Mouse (Mus musculus): ENCODE measurements at regions not wholly inside any gene's neighbourhood (a gene's known extent, or its start where the extent isn't known, plus 50 kb on each side); places are given as distances from the start of the nearest gene placed in this dataset.

GRCm38 (mm10) chr3:45658093-45658776, 280.0 kb downstream of the Pcdh10 start:
- Histone ChIP-seq H3K27me3 (no peaks in the 10 kb centered on the region), H3K4me2 (no peak overlapping the region), H3K9me3 (no peaks in the 10 kb centered on the region), H3K4me3 (no peak overlapping the region), H3K36me3 (no peaks in the 10 kb centered on the region), H3K4me1 (no peaks in the 10 kb centered on the region), H3K27ac (no peak overlapping the region), H3K9ac (no peak overlapping the region)
- ATAC-seq (ENCODE audit: borderline replicate concordance, extremely low read depth, low FRiP score, low TSS enrichment) = no peak
- 86% methylated on average over 2 of the region's 2 CpGs for WGBS

- Histone ChIP-seq H3K27ac (no peak overlapping the region), H3K4me3 (no peak overlapping the region), H3K9me3 (no peaks in the 10 kb centered on the region), H3K36me3 (no peaks in the 10 kb centered on the region), H3K27me3 (no peaks in the 10 kb centered on the region), H3K4me1 (no peaks in the 10 kb centered on the region), H3K4me2 (no peak overlapping the region), H3K9ac (no peak overlapping the region)
- ATAC-seq (ENCODE audit: borderline replicate concordance, extremely low read depth, low FRiP score, low TSS enrichment) = no peak
- WGBS = 91% methylated on average over 1 of the region's 1 CpGs
Observed at GRCm38 (mm10) chr3:45659052-45659451, 280.9 kb downstream of the Pcdh10 start.

GRCm38 (mm10) chr3:45670434-45670833, 292.2 kb downstream of the Pcdh10 start:
- Histone ChIP-seq H3K4me3 (no peak overlapping the region), H3K36me3 (no peaks in the 10 kb centered on the region), H3K27me3 (no peaks in the 10 kb centered on the region), H3K4me2 (no peak overlapping the region), H3K4me1 (no peaks in the 10 kb centered on the region), H3K9ac (no peak overlapping the region), H3K9me3 (no peaks in the 10 kb centered on the region), H3K27ac (no peak overlapping the region)
- no peak for ATAC-seq (ENCODE audit: borderline replicate concordance, extremely low read depth, low FRiP score, low TSS enrichment)

- 85% methylated on average over 6 of the region's 6 CpGs for WGBS
- H3K4me3 ChIP-seq = no peak overlapping the region
- no peaks in the 10 kb centered on the region for H3K36me3 ChIP-seq
- H3K9ac ChIP-seq = no peak overlapping the region
- H3K9me3 ChIP-seq = no peaks in the 10 kb centered on the region
- peaks cover 8% of the 10 kb centered on the region; the same call in 1 of the 2 replicates for H3K27me3 ChIP-seq
- no peak overlapping the region for H3K4me2 ChIP-seq
- no peak for ATAC-seq (ENCODE audit: borderline replicate concordance, extremely low read depth, low FRiP score, low TSS enrichment)
- H3K27ac ChIP-seq = no peak overlapping the region
- H3K4me1 ChIP-seq = no peaks in the 10 kb centered on the region
Observed at GRCm38 (mm10) chr3:45677672-45678071, 299.5 kb downstream of the Pcdh10 start.

- WGBS = 11% methylated on average over 12 of the region's 12 CpGs
- Histone ChIP-seq H3K4me1 (no peaks in the 10 kb centered on the region), H3K9me3 (no peaks in the 10 kb centered on the region), H3K36me3 (no peaks in the 10 kb centered on the region), H3K4me3 (no peak overlapping the region), H3K4me2 (no peak overlapping the region; the same call in 1 of the 2 replicates), H3K27me3 (peaks cover 8% of the 10 kb centered on the region; the same call in 1 of the 2 replicates), H3K9ac (no peak overlapping the region), H3K27ac (no peak overlapping the region)
- ATAC-seq (ENCODE audit: borderline replicate concordance, extremely low read depth, low FRiP score, low TSS enrichment) = no peak
Observed at GRCm38 (mm10) chr3:45681410-45681809, 303.2 kb downstream of the Pcdh10 start.

- no peak for ATAC-seq (ENCODE audit: borderline replicate concordance, extremely low read depth, low FRiP score, low TSS enrichment)
Observed at GRCm38 (mm10) chr3:45707891-45708290, 329.7 kb downstream of the Pcdh10 start.

More at GRCm38 (mm10) chr3:45707891-45708290, 329.7 kb downstream of the Pcdh10 start:
- no peaks in the 10 kb centered on the region for H3K4me1 ChIP-seq
- H3K36me3 ChIP-seq = no peaks in the 10 kb centered on the region
- WGBS = 54% methylated on average over 1 of the region's 1 CpGs
- no peak overlapping the region for H3K27ac ChIP-seq
- no peaks in the 10 kb centered on the region for H3K27me3 ChIP-seq
- no peak overlapping the region for H3K4me2 ChIP-seq
- no peaks in the 10 kb centered on the region for H3K9me3 ChIP-seq
- H3K9ac ChIP-seq = no peak overlapping the region
- no peak overlapping the region for H3K4me3 ChIP-seq

Measured in lung, embryonic 15.5 days (tissue).